Mouse (Mus musculus) myocyte (in vitro differentiated cells): Measurements from ENCODE around the gene Garem2. TPM values are rescaled to one million over a fixed set of nuclear protein-coding genes. Genes with fewer than 3 reads are reported as not detected.

Experiments used
- H3K27me3 ChIP-seq: one replicate; pipeline ENCODE4 v1.6.1; 2011; ENCODE audit not compliant: control insufficient read depth, insufficient read depth, insufficient read length
- H3K36me3 ChIP-seq: one replicate; pipeline ENCODE4 v1.6.1; 2011; ENCODE audit not compliant: control insufficient read depth, insufficient read depth
- H3K4me2 ChIP-seq: one replicate; pipeline ENCODE4 v1.6.1; 2011; ENCODE audit warnings: low read depth, control low read depth
- H3K4me3 ChIP-seq: one replicate; pipeline ENCODE4 v1.5.1; 2011; ENCODE audit warnings: mild to moderate bottlenecking, control low read depth, moderate library complexity
- H3K79me2 ChIP-seq: one replicate; pipeline ENCODE4 v1.6.1; 2011; ENCODE audit not compliant: control insufficient read depth, insufficient read depth
- H3ac ChIP-seq: one replicate; pipeline ENCODE4 v1.6.1; 2011; ENCODE audit not compliant: control insufficient read depth, insufficient read length
- CEBPB ChIP-seq: IDR thresholded peaks from 2 replicates; pipeline ENCODE4 v1.6.1; 2011; ENCODE audit warnings: mild to moderate bottlenecking, moderate library complexity; ENCODE audit not compliant: poor library complexity, insufficient read depth, severe bottlenecking
- E2F4 ChIP-seq: IDR thresholded peaks from one replicate; pipeline ENCODE4 v1.6.1; 2011; ENCODE audit warnings: mild to moderate bottlenecking, control low read depth, moderate library complexity; ENCODE audit not compliant: insufficient read depth
- MAX ChIP-seq: IDR thresholded peaks from one replicate; pipeline ENCODE4 v1.6.1; 2011; ENCODE audit warnings: low read depth, mild to moderate bottlenecking, control low read depth
- MYOD1 ChIP-seq, 3 experiments: IDR thresholded peaks; one replicate each; pipeline ENCODE4 v1.6.1; 2011; ENCODE audit warnings: control low read depth in 2 of 3, low read depth in 2 of 3, mild to moderate bottlenecking in 2 of 3, moderate library complexity in 1 of 3; ENCODE audit not compliant: insufficient read length in 2 of 3, control insufficient read depth in 1 of 3
- MYOG ChIP-seq, 3 experiments: IDR thresholded peaks; one replicate each; pipeline ENCODE4 v1.6.1; 2011; ENCODE audit warnings: control low read depth in 2 of 3, low read depth in 2 of 3, mild to moderate bottlenecking in 2 of 3; ENCODE audit not compliant: insufficient read length in 2 of 3, control insufficient read depth in 1 of 3, insufficient read depth in 1 of 3
- POLR2A ChIP-seq: IDR thresholded peaks from one replicate; pipeline ENCODE4 v1.6.1; 2011; ENCODE audit warnings: low read depth, mild to moderate bottlenecking, control low read depth, moderate library complexity; ENCODE audit not compliant: insufficient read length
- POLR2AphosphoS2 ChIP-seq: IDR thresholded peaks from one replicate; pipeline ENCODE4 v1.6.1; 2011; ENCODE audit warnings: low read depth, control low read depth; ENCODE audit not compliant: insufficient read length
- REST ChIP-seq: IDR thresholded peaks from one replicate; pipeline ENCODE4 v1.6.1; 2011; ENCODE audit warnings: mild to moderate bottlenecking, control low read depth, moderate library complexity; ENCODE audit not compliant: insufficient read depth, insufficient read length
- SRF ChIP-seq: IDR thresholded peaks from one replicate; pipeline ENCODE4 v1.6.1; 2011; ENCODE audit warnings: low read depth; ENCODE audit not compliant: control insufficient read depth, insufficient read length
- TCF12 ChIP-seq: IDR thresholded peaks from one replicate; pipeline ENCODE4 v1.6.1; 2011; ENCODE audit warnings: mild to moderate bottlenecking, control low read depth; ENCODE audit not compliant: poor library complexity, insufficient read depth, severe bottlenecking
- TCF3 ChIP-seq: IDR thresholded peaks from one replicate; pipeline ENCODE4 v1.6.1; 2011; ENCODE audit warnings: low read depth, control low read depth; ENCODE audit not compliant: insufficient read length
- USF1 ChIP-seq: IDR thresholded peaks from one replicate; pipeline ENCODE4 v1.6.1; 2011; ENCODE audit warnings: low read depth, mild to moderate bottlenecking, control low read depth, moderate library complexity
- polyA plus RNA-seq: library from polyadenylated mRNA; unstranded; fragments of >200 nt; fragmentation: generic; extraction: Trizol; gene quantifications from one replicate; pipeline ENCODE4 v1.2.1, GENCODE M21; 2012; ENCODE audit warnings: missing spikeins

Garem2 gene
- polyA plus RNA-seq, 1 experiment, result 0.12 TPM

DNA sequence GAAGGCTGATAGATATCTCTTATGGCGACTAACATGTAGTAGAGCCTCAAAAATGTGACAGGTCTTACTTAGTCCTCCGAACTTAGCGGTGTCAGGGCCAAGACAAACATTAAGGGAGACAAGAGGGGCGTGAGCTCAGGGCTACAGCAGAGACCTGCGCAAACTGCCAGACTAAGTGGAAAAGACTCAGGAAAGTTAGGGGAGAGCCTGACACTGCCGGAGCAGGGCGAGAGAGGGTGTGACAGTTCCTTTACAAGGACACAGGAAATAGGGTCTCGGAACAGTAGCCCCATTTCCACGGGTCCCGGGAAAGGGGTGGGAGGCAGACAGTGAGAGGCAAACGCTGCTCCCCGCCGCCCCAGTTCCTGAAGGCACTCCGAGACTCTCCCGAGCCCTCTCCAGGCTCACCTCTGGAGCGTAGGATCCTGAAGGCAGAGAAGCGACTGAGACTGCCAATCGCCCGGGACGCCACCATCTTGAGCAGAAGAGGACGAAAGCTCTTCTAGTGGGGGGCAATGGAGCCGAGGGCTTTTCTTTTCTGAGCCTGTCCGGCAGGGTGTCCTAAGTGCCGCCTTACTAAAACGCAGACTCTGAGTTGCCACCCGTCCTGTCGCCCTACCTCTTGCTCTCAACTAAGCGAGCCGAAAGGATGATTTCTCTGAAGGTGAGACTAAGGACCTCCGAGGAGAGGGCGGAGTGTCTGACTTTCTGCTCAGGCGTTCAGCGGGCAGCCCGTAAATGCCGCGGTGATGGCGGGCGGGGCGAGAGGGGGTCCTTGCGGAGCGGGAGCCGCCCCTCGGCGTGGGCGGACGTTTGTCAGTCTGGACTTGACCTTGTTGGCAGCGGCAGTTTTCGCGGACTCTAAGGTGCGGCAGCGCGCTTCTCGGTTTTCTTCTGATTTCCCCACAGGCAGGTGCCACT is 49.8 kb downstream of the Garem2 start, which contains the start of the genes Hadha and Hadhb:
Hadha (minus strand) TSS at position 689 of the 921 bp plus-strand sequence.
Hadhb (plus strand) TSS at position 775 of the 921 bp plus-strand sequence.
- Histone ChIP-seq H3K79me2 (peaks cover 89% of the 10 kb centered on the region), H3K27me3 (no peaks in the 10 kb centered on the region), H3K4me3 (peak within 1 kb of the TSS; percentile 97), H3K36me3 (no peaks in the 10 kb centered on the region), H3ac (peak within 1 kb of the TSS; percentile 88), H3K4me2 (peak within 1 kb of the TSS; percentile 80)
- TF ChIP-seq SRF (peak; percentile 25), POLR2A (peak; percentile 82), MAX (peak; percentile 100), REST (no peak), POLR2AphosphoS2 (peak; percentile 88)

DNA sequence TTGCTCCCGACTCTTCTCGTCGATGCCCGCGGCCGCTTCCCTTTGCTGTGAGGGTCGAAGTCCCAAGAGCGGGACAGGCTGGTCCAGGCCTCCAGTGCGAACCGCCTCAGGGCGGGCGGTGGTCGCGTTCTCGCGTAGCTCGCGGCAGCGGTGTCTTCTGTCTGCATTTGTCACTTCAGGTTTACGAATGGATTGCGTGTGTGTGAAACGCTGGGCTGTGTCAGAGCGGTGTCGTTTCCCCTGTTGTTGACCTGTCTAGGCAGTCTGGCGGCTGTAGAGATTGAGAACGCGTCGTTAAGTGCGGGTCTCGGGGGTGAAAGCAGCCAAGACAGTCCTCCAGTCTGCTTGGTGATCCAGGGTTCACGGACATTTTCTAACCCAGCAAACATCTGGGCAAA is 50.4 kb downstream of the Garem2 start:
- Histone ChIP-seq H3K4me2 (peak overlapping the region; percentile 80), H3ac (peak overlapping the region; percentile 88), H3K79me2 (peaks cover 84% of the 10 kb centered on the region), H3K27me3 (no peaks in the 10 kb centered on the region), H3K4me3 (peak overlapping the region; percentile 97), H3K36me3 (no peaks in the 10 kb centered on the region)
- TF ChIP-seq MAX, result no peak
- no peak for TF ChIP-seq MYOD1 (IDR thresholded peaks at IDR 0.05; ENCODE audit: control insufficient read depth in 1 of 3, insufficient read length in 2 of 3, low read depth in 2 of 3)
- no peak for TF ChIP-seq E2F4
- TF ChIP-seq CEBPB, result no peak
- no peak for TF ChIP-seq TCF12
- no peak for TF ChIP-seq TCF3
- no peak for TF ChIP-seq POLR2AphosphoS2
- TF ChIP-seq MYOG (IDR thresholded peaks at IDR 0.05; ENCODE audit: control insufficient read depth in 1 of 3, insufficient read depth in 1 of 3, insufficient read length in 2 of 3, low read depth in 2 of 3), result no peak
- TF ChIP-seq REST, result no peak
- no peak for TF ChIP-seq USF1
- no peak for TF ChIP-seq SRF
- TF ChIP-seq POLR2A, result no peak

DNA sequence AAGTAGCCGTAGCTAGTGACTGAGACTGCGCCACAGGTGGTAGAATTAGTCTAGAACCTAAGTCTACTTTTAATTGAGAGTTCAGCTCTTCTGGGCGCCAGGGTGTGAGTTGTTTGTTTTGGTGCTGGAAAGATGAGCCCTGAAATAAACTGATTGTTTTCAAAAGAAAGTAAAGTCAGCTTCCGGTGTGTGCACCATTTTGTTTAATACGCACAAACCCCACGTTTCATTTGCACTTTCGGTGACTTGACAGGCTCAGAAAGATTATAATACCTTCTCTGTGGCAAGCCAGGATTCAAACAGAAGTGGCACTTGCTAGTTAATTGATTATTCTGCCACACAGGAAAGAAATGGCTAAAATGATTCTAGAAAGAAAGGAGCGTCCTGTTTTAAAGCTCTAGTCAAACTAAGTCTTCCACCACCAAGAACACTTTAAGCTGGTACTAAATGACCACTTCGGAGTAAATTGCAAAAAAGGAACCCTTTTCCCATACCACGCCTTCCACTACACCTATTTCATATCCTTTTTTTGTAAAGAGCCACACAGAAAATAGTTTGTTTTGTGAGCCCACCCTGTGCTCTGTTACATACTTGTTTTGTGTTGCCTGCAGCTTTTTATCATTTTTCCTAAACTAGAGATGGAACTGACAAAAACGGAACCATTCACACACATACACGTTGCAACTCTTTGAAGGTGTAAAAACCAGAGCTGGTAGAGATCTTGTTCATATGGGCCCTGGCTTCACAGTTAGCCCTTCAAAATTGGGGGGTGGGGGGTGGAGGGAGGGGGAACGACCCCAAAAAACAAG is 51.1 kb downstream of the Garem2 start:
- peak overlapping the region; percentile 97 for H3K4me3 ChIP-seq
- peak overlapping the region; percentile 88 for H3ac ChIP-seq
- no peaks in the 10 kb centered on the region for H3K36me3 ChIP-seq
- TF ChIP-seq MYOG (IDR thresholded peaks at IDR 0.05; ENCODE audit: control insufficient read depth in 1 of 3, insufficient read depth in 1 of 3, insufficient read length in 2 of 3, low read depth in 2 of 3) (no peak), REST (no peak), E2F4 (no peak), SRF (no peak), USF1 (no peak), POLR2A (no peak), POLR2AphosphoS2 (no peak), MYOD1 (IDR thresholded peaks at IDR 0.05; ENCODE audit: control insufficient read depth in 1 of 3, insufficient read length in 2 of 3, low read depth in 2 of 3) (no peak), TCF12 (no peak), MAX (no peak), TCF3 (no peak), CEBPB (no peak)
- no peaks in the 10 kb centered on the region for H3K27me3 ChIP-seq
- peaks cover 84% of the 10 kb centered on the region for H3K79me2 ChIP-seq
- H3K4me2 ChIP-seq, result peak overlapping the region; percentile 80

DNA sequence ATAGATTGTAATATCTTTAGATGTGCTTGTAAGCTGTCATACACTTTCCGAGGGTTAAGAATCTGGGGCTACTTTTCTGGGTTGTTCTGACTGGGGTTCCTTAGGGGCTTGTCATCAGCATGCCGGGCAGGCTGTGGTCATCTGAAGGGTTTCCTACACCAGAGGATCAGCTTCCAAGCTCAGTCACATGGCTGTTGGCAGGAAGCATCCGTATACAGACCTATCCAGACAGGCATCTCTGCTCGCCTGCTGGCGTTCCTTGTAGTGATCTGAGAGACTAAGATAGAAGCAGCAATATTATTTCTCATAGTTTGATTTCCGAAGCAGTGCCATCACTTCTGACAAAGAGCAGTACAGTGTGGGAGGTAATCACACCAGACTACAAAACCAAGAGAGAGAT is 54.6 kb downstream of the Garem2 start:
- Histone ChIP-seq H3K4me3 (no peak overlapping the region), H3K4me2 (no peak overlapping the region), H3K27me3 (no peaks in the 10 kb centered on the region), H3K79me2 (peaks cover 58% of the 10 kb centered on the region), H3ac (no peak overlapping the region), H3K36me3 (no peaks in the 10 kb centered on the region)
- TF ChIP-seq MYOD1 (IDR thresholded peaks at IDR 0.05; ENCODE audit: control insufficient read depth in 1 of 3, insufficient read length in 2 of 3, low read depth in 2 of 3) (no peak), POLR2A (no peak), REST (no peak), E2F4 (no peak), TCF12 (no peak), SRF (no peak), USF1 (no peak)
